Mouse (Mus musculus): ENCODE results near the gene 4930579F01Rik.

- TF ChIP-seq CTCF (IDR thresholded peaks at IDR 0.05; ENCODE audit: extremely low read depth, insufficient read depth, low read length) (no peak), POLR2A (IDR thresholded peaks at IDR 0.05; ENCODE audit: extremely low read depth, insufficient read depth, low read length) (no peak)
Observed at GRCm38 (mm10) chr3:138238046-138238445, 44.4 kb upstream of the 4930579F01Rik start.

Measured in cortical plate, adult 2 months (tissue).